ENCODE assay signal across 11 mouse cellular contexts in the genomic region with DNA sequence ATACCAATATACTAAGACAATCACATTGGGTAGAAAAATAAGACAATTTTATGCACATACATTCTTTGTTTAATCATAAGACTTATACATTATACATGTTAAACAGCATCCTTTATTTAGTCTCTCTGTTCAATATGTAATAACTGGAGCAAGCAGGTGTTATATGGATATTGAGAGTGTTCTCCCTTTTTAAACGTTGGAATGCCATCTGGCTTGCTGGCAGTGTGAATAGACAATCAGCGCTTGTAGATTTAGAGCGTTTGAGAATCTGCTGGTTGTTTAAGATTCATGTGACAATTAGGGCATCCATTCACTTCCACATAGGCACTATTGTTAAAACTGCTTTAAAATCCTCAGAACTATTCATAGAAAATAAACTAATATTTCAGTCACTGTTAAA.
DNase-seq lines count a peak whose midpoint lies in the region; TF ChIP-seq lines count a peak whose summit lies in the region.
"Had no signal": no experiment of that assay in that cellular context is flagged by ENCODE, and none has a peak within 500 bp of the region (broad histone marks: within the 10 kb centered on the region; RNA-seq: fewer than 3 reads in every experiment).

No protein-coding gene starts in this region.

- TF ChIP-seq CTCF in brain, embryonic 14.5 days (IDR thresholded peaks at IDR 0.05; ENCODE audit: borderline replicate concordance, extremely low read depth, insufficient read depth, insufficient read length), result no peak

- DNase-seq in frontal cortex, adult 2 months (ENCODE audit: extremely low spot score in 1 of 2, low spot score in 1 of 2), result peak; percentile 1 to 21
- DNase-seq in frontal cortex, postnatal 14 days (ENCODE audit: low spot score in 2 of 2), result no peak
- peak; percentile 56 for DNase-seq in brain, adult 2 months (ENCODE audit: low read depth, low spot score)
- peak; percentile 82 for DNase-seq in brain, embryonic 14.5 days (ENCODE audit: low read depth)
- peak; percentile 25 to 33 for DNase-seq in layer of hippocampus, adult 8-10 months (ENCODE audit: low spot score in 2 of 2)
- no peak for DNase-seq in kidney, adult 9 months
- DNase-seq in adrenal gland, postnatal 36 days, result no peak
- DNase-seq in yolk sac, embryonic 10.5 days (ENCODE audit: low spot score), result no peak
- DNase-seq: gastrocnemius, postnatal 10 days; heart, adult 18-20 months; heart, postnatal 36 days had no signal

- no peak for TF ChIP-seq POLR2A in brain, embryonic 14.5 days (IDR thresholded peaks at IDR 0.05; ENCODE audit: borderline replicate concordance, extremely low read depth, insufficient read depth, insufficient read length, poor library complexity, severe bottlenecking)

Comparison
In these comparisons a context has a peak if more than half of its experiments do, and no peak if none do; other contexts are left out.
1. DNase-seq: peak in frontal cortex, adult 2 months (2 of 2), brain, adult 2 months (single experiment), brain, embryonic 14.5 days (single experiment) and layer of hippocampus, adult 8-10 months (2 of 2); none in frontal cortex, postnatal 14 days (0 of 2), kidney, adult 9 months (single experiment), adrenal gland, postnatal 36 days (0 of 2) and yolk sac, embryonic 10.5 days (single experiment).